Mouse (Mus musculus): ENCODE results near the gene Ascc2. TPM values are rescaled to one million over a fixed set of nuclear protein-coding genes. Genes with fewer than 3 reads are reported as not detected.

Ascc2 gene
- polyA plus RNA-seq, 1 experiment from 2014 or later = 36.2 TPM

GRCm38 (mm10) chr11:4685071-4685470 is 47.5 kb downstream of the Ascc2 start:
- no peak overlapping the region for H3K9ac ChIP-seq (ENCODE audit: low read depth, low read length)
- H3K27me3 ChIP-seq (ENCODE audit: control insufficient read depth, insufficient read depth, low read length) = no peaks in the 10 kb centered on the region
- peaks cover 31% of the 10 kb centered on the region for H3K36me3 ChIP-seq (ENCODE audit: control insufficient read depth, insufficient read depth, low read length)
- H3K4me3 ChIP-seq (ENCODE audit: low read length) = no peak overlapping the region
- no peak overlapping the region for H3K27ac ChIP-seq (ENCODE audit: low read depth, low read length)
- ATAC-seq (ENCODE audit: low FRiP score, low TSS enrichment) = no peak
- no peaks in the 10 kb centered on the region for H3K4me1 ChIP-seq (ENCODE audit: control insufficient read depth, insufficient read depth, low read length)
- WGBS = 85% methylated on average over 4 of the region's 4 CpGs
- no peak overlapping the region for H3K4me2 ChIP-seq (replicated peaks; ENCODE audit: low read depth, low read length)
- H3K9me3 ChIP-seq (ENCODE audit: control insufficient read depth, low read length) = no peaks in the 10 kb centered on the region

DNA sequence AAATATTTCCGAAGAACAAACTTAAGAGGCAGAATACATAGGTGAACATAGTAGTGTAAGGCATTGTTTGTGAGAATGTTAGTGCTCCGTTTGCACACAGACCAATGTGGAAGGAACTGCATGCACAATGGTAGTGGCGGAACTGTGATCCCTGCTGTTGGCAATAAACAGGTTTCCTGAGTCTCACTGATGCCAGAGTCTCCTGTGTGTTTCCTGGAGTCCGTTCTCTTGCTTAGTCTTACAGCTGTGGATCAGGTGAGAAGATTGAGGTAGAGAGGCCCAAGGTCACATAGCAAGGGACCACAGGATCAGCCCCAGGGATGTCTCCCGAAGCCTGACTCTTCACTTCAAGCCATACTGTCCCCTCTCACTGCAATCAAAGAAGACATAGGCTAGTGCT is 48.0 kb downstream of the Ascc2 start:
- no peaks in the 10 kb centered on the region for H3K9me3 ChIP-seq (ENCODE audit: control insufficient read depth, low read length)
- WGBS = 85% methylated on average over 5 of the region's 5 CpGs
- no peak overlapping the region for H3K9ac ChIP-seq (ENCODE audit: low read depth, low read length)
- H3K27ac ChIP-seq (ENCODE audit: low read depth, low read length) = no peak overlapping the region
- ATAC-seq (ENCODE audit: low FRiP score, low TSS enrichment) = no peak
- peaks cover 29% of the 10 kb centered on the region for H3K36me3 ChIP-seq (ENCODE audit: control insufficient read depth, insufficient read depth, low read length)
- no peak overlapping the region for H3K4me2 ChIP-seq (replicated peaks; ENCODE audit: low read depth, low read length)
- no peak overlapping the region for H3K4me3 ChIP-seq (ENCODE audit: low read length)
- H3K27me3 ChIP-seq (ENCODE audit: control insufficient read depth, insufficient read depth, low read length) = no peaks in the 10 kb centered on the region
- H3K4me1 ChIP-seq (ENCODE audit: control insufficient read depth, insufficient read depth, low read length) = no peaks in the 10 kb centered on the region

GRCm38 (mm10) chr11:4687027-4687426 is 49.5 kb downstream of the Ascc2 start:
- WGBS = 71% methylated on average over 3 of the region's 3 CpGs
- Histone ChIP-seq H3K9ac (ENCODE audit: low read depth, low read length) (no peak overlapping the region), H3K4me3 (ENCODE audit: low read length) (no peak overlapping the region), H3K4me1 (ENCODE audit: control insufficient read depth, insufficient read depth, low read length) (no peaks in the 10 kb centered on the region), H3K4me2 (replicated peaks; ENCODE audit: low read depth, low read length) (no peak overlapping the region), H3K27ac (ENCODE audit: low read depth, low read length) (no peak overlapping the region), H3K9me3 (ENCODE audit: control insufficient read depth, low read length) (no peaks in the 10 kb centered on the region), H3K36me3 (ENCODE audit: control insufficient read depth, insufficient read depth, low read length) (peaks cover 17% of the 10 kb centered on the region), H3K27me3 (ENCODE audit: control insufficient read depth, insufficient read depth, low read length) (no peaks in the 10 kb centered on the region)
- ATAC-seq (ENCODE audit: low FRiP score, low TSS enrichment) = no peak

DNA sequence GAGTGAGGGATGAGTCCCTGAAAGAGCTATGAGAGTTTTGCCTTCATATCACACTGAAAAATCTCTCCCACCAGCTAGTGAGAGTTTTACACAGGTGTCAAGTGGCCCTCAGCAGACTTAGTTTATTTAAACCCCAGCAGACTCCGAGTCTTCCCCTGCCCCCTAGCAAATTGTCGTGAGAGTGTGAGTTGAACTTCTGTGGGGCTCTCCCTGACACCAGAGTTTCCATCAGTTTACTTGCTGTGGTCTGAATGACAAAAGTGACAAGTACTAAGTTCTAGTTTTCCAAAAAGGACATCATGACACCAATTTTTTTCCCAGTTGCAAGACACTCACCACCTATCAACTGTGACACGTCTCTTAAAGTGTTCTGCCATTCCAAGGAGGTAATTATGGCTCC is 50.3 kb downstream of the Ascc2 start:
- ATAC-seq (ENCODE audit: low FRiP score, low TSS enrichment) = no peak
- WGBS = 23% methylated on average over 3 of the region's 3 CpGs

DNA sequence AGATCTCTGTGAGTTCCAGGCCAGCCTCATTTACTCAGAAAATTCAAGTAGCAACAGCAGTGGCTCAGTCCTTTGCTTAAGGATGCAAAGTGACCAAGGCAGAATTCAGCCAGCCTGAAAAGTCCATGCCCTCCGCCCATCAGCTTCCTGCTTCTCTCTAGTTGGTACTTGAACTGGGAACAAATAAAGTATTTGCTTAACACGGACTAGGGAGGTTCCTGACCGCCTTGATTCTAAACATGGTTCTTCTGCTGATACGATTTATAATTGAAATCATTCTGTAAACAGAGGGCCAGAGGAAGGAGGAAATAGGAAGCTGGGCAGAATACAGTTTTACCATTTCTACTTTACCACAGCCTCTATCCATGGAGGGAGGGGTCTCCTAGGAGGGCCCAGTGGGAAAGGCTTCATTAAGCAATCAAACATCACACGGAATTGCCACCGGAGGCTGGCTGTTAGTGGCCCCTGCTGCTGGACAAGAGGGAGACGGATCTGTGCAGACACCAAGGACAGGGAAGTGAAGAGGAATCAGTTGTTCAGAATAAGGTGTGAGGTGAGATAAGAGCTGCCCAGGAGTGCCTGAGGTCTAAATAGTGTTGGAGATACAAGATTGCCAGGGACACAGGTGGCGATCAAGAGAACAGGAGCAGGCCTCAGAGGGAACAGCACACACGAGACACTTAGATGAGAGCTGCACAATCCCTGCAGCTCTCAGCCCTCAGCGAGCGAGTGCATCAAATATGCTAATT is 51.3 kb downstream of the Ascc2 start:
- 45% methylated on average over 11 of the region's 11 CpGs for WGBS
- Histone ChIP-seq H3K36me3 (ENCODE audit: control insufficient read depth, insufficient read depth, low read length) (peaks cover 1% of the 10 kb centered on the region; the same call in 1 of the 2 replicates), H3K4me3 (ENCODE audit: low read length) (no peak overlapping the region), H3K9me3 (ENCODE audit: control insufficient read depth, low read length) (no peaks in the 10 kb centered on the region), H3K4me2 (replicated peaks; ENCODE audit: low read depth, low read length) (no peak overlapping the region), H3K9ac (ENCODE audit: low read depth, low read length) (no peak overlapping the region), H3K4me1 (ENCODE audit: control insufficient read depth, insufficient read depth, low read length) (no peaks in the 10 kb centered on the region), H3K27ac (ENCODE audit: low read depth, low read length) (no peak overlapping the region), H3K27me3 (ENCODE audit: control insufficient read depth, insufficient read depth, low read length) (no peaks in the 10 kb centered on the region)
- ATAC-seq (ENCODE audit: low FRiP score, low TSS enrichment) = no peak

More for the DNA sequence above, 50.3 kb downstream of the Ascc2 start:
- H3K4me1 ChIP-seq (ENCODE audit: control insufficient read depth, insufficient read depth, low read length) = no peaks in the 10 kb centered on the region
- H3K9me3 ChIP-seq (ENCODE audit: control insufficient read depth, low read length) = no peaks in the 10 kb centered on the region
- H3K4me3 ChIP-seq (ENCODE audit: low read length) = no peak overlapping the region
- H3K9ac ChIP-seq (ENCODE audit: low read depth, low read length) = no peak overlapping the region
- H3K36me3 ChIP-seq (ENCODE audit: control insufficient read depth, insufficient read depth, low read length) = peaks cover 10% of the 10 kb centered on the region
- no peak overlapping the region for H3K27ac ChIP-seq (ENCODE audit: low read depth, low read length)
- H3K4me2 ChIP-seq (replicated peaks; ENCODE audit: low read depth, low read length) = no peak overlapping the region
- no peaks in the 10 kb centered on the region for H3K27me3 ChIP-seq (ENCODE audit: control insufficient read depth, insufficient read depth, low read length)

DNA sequence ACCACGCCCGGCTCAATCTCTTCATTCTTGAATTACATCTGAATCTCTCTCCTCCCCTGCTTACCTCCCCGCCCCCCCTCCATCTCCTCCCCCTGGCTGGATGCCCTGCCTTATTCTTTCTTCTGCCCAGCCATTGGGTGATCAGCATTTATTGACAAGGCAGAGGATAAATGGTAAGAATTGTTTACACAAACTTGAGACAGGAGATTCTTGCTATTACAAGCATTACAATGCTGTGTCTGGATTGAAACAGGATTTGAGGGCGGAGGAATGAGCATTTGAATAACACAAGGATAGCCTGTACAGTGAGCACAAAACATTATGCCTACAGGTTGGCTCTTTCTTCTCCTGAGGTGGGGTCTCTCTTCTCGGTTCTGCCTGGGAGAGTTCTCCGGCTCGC is 52.8 kb downstream of the Ascc2 start:
- no peaks in the 10 kb centered on the region for H3K27me3 ChIP-seq (ENCODE audit: control insufficient read depth, insufficient read depth, low read length)
- no peaks in the 10 kb centered on the region for H3K36me3 ChIP-seq (ENCODE audit: control insufficient read depth, insufficient read depth, low read length)

GRCm38 (mm10) chr11:4691213-4691612 is 53.7 kb downstream of the Ascc2 start:
- no peaks in the 10 kb centered on the region for H3K27me3 ChIP-seq (ENCODE audit: control insufficient read depth, insufficient read depth, low read length)
- H3K4me1 ChIP-seq (ENCODE audit: control insufficient read depth, insufficient read depth, low read length) = no peaks in the 10 kb centered on the region
- H3K36me3 ChIP-seq (ENCODE audit: control insufficient read depth, insufficient read depth, low read length) = no peaks in the 10 kb centered on the region
- no peak overlapping the region for H3K4me3 ChIP-seq (ENCODE audit: low read length)
- 70% methylated on average over 10 of the region's 10 CpGs for WGBS
- no peak for ATAC-seq (ENCODE audit: low FRiP score, low TSS enrichment)
- no peak overlapping the region for H3K27ac ChIP-seq (ENCODE audit: low read depth, low read length)
- H3K9ac ChIP-seq (ENCODE audit: low read depth, low read length) = no peak overlapping the region
- H3K9me3 ChIP-seq (ENCODE audit: control insufficient read depth, low read length) = peaks cover 3% of the 10 kb centered on the region; the same call in 1 of the 2 replicates
- H3K4me2 ChIP-seq (replicated peaks; ENCODE audit: low read depth, low read length) = no peak overlapping the region

More for the DNA sequence above, 52.8 kb downstream of the Ascc2 start:
- H3K4me3 ChIP-seq (ENCODE audit: low read length) = no peak overlapping the region
- H3K4me1 ChIP-seq (ENCODE audit: control insufficient read depth, insufficient read depth, low read length) = no peaks in the 10 kb centered on the region
- no peak overlapping the region for H3K4me2 ChIP-seq (replicated peaks; ENCODE audit: low read depth, low read length)
- H3K27ac ChIP-seq (ENCODE audit: low read depth, low read length) = no peak overlapping the region
- 82% methylated on average over 7 of the region's 7 CpGs for WGBS
- H3K9ac ChIP-seq (ENCODE audit: low read depth, low read length) = no peak overlapping the region
- H3K9me3 ChIP-seq (ENCODE audit: control insufficient read depth, low read length) = peaks cover 3% of the 10 kb centered on the region; the same call in 1 of the 2 replicates
- ATAC-seq (ENCODE audit: low FRiP score, low TSS enrichment) = no peak

- H3K27me3 ChIP-seq (ENCODE audit: control insufficient read depth, insufficient read depth, low read length) = no peaks in the 10 kb centered on the region
- no peak overlapping the region for H3K27ac ChIP-seq (ENCODE audit: low read depth, low read length)
- H3K9ac ChIP-seq (ENCODE audit: low read depth, low read length) = no peak overlapping the region
- H3K4me1 ChIP-seq (ENCODE audit: control insufficient read depth, insufficient read depth, low read length) = no peaks in the 10 kb centered on the region
- 93% methylated on average over 11 of the region's 11 CpGs for WGBS
- H3K4me3 ChIP-seq (ENCODE audit: low read length) = no peak overlapping the region
- H3K9me3 ChIP-seq (ENCODE audit: control insufficient read depth, low read length) = peaks cover 3% of the 10 kb centered on the region; the same call in 1 of the 2 replicates
- no peak overlapping the region for H3K4me2 ChIP-seq (replicated peaks; ENCODE audit: low read depth, low read length)
- no peaks in the 10 kb centered on the region for H3K36me3 ChIP-seq (ENCODE audit: control insufficient read depth, insufficient read depth, low read length)
- no peak for ATAC-seq (ENCODE audit: low FRiP score, low TSS enrichment)
These were observed 54.6 kb downstream of the Ascc2 start for GRCm38 (mm10) chr11:4692162-4692561.

DNA sequence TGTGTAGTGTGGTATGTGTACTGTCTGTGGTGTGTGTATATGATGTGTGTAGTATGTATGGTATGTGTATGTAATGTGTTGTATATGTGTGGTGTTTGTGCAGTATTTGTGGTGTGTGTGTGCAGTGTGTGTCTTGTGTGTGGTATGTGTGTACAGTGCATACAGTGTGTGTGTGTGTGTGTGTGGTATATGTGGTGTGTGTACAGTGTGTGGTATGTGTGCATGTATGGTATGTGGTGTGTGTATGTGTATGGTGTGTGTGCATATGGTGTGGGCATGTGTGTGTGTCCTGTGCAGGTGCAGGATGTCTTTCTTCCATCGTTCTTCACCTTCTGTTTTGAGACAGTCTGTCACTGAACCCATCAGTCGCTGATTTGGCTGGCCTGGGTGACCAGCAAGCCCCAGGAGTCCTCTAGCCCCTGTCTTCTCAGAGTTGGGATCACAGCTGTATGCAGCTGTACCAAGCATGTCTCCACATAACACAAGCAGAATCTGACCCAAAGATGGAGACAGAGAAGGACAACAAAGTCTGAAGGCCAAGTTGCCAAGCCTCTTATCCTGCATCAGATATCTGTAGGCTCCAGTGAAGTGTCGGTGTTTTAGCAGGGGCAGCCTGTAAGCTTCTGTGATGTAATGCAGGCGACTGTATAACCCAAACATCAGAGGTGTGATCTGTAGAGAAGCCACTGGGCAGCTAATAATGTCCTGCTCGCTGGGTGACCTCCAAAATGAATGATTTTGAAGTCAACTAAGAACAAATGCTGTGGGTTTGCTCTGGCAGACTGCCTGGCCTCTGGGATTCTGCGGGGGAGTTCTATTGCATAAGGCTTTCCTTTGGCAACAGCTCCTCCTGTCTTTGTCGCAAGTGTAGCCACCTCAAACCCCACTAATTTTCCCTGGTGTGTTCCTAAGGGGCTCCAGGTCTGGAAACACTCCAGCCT is 59.8 kb downstream of the Ascc2 start:
- H3K27ac ChIP-seq (ENCODE audit: low read depth, low read length) = no peak overlapping the region
- WGBS = 39% methylated on average over 7 of the region's 7 CpGs
- H3K27me3 ChIP-seq (ENCODE audit: control insufficient read depth, insufficient read depth, low read length) = no peaks in the 10 kb centered on the region
- H3K9ac ChIP-seq (ENCODE audit: low read depth, low read length) = no peak overlapping the region
- peaks cover 3% of the 10 kb centered on the region; the same call in 1 of the 2 replicates for H3K9me3 ChIP-seq (ENCODE audit: control insufficient read depth, low read length)
- H3K4me3 ChIP-seq (ENCODE audit: low read length) = no peak overlapping the region
- no peaks in the 10 kb centered on the region for H3K4me1 ChIP-seq (ENCODE audit: control insufficient read depth, insufficient read depth, low read length)
- peaks cover 12% of the 10 kb centered on the region for H3K36me3 ChIP-seq (ENCODE audit: control insufficient read depth, insufficient read depth, low read length)
- H3K4me2 ChIP-seq (replicated peaks; ENCODE audit: low read depth, low read length) = no peak overlapping the region
- ATAC-seq (ENCODE audit: low FRiP score, low TSS enrichment) = no peak

Measured in kidney, embryonic 14.5 days (tissue).